Mouse (Mus musculus) stomach, embryonic 16.5 days (tissue): ENCODE results near the gene Exosc5. TPM values are rescaled to one million over a fixed set of nuclear protein-coding genes. Genes with fewer than 3 reads are reported as not detected.

ENCODE experiments used
- ATAC-seq: fragments of 200-750 bp; cut with Nextera tagmentation; 2 replicates; pipeline ENCODE4 v1.8.0; 2017; ENCODE audit warnings: moderate number of reproducible peaks, moderate TSS enrichment; ENCODE audit not compliant: insufficient read depth, low FRiP score
- H3K27ac ChIP-seq: fragments of 300-500 bp; sonication (generic); 2 replicates; pipeline ENCODE4 v1.5.1; 2014; ENCODE audit warnings: low read length
- H3K27me3 ChIP-seq: fragments of 300-500 bp; sonication (generic); 2 replicates; pipeline ENCODE4 v1.6.1; 2014; ENCODE audit warnings: low read length, control low read depth, mixed read lengths; ENCODE audit not compliant: control insufficient read depth, insufficient read depth
- H3K36me3 ChIP-seq: fragments of 300-500 bp; sonication (generic); 2 replicates; pipeline ENCODE4 v1.6.1; 2014; ENCODE audit warnings: low read length; ENCODE audit not compliant: control insufficient read depth, insufficient read depth
- H3K4me1 ChIP-seq: fragments of 300-500 bp; sonication (generic); 2 replicates; pipeline ENCODE4 v1.6.1; 2014; ENCODE audit warnings: low read length, control low read depth, mixed read lengths; ENCODE audit not compliant: control insufficient read depth, insufficient read depth
- H3K4me2 ChIP-seq: fragments of 300-500 bp; sonication (generic); 2 replicates; pipeline ENCODE4 v1.6.1; 2014; ENCODE audit warnings: low read depth, low read length, mixed read lengths
- H3K4me3 ChIP-seq: fragments of 300-500 bp; sonication (generic); replicated peaks from 2 replicates; pipeline ENCODE4 v1.5.1; 2014; ENCODE audit warnings: mild to moderate bottlenecking, low read length
- H3K9ac ChIP-seq: fragments of 300-500 bp; sonication (generic); 2 replicates; pipeline ENCODE4 v1.6.1; 2014; ENCODE audit warnings: low read length
- H3K9me3 ChIP-seq: fragments of 300-500 bp; sonication (generic); replicated peaks from 2 replicates; pipeline ENCODE4 v1.6.1; 2016; ENCODE audit warnings: low read length, control low read depth; ENCODE audit not compliant: control insufficient read depth
- WGBS: fragments of 180-500 bp; shearing (Covaris S2); extraction: QIAGEN DNeasy Blood & Tissue Kit; methylation state at CpG from one replicate; pipeline ENCODE4 v1.1.7; 2014; 5-methylcytosine and 5-hydroxymethylcytosine counted together
- polyA plus RNA-seq: library from polyadenylated mRNA; unstranded; fragments of >200 nt; fragmentation: Nextera tagmentation; extraction: Ambion mirVana; gene quantifications from 2 replicates; pipeline ENCODE4 v1.2.1, GENCODE M21; 2015

Exosc5 gene
- polyA plus RNA-seq, 1 experiment from 2014 or later = 73.0 TPM

DNA sequence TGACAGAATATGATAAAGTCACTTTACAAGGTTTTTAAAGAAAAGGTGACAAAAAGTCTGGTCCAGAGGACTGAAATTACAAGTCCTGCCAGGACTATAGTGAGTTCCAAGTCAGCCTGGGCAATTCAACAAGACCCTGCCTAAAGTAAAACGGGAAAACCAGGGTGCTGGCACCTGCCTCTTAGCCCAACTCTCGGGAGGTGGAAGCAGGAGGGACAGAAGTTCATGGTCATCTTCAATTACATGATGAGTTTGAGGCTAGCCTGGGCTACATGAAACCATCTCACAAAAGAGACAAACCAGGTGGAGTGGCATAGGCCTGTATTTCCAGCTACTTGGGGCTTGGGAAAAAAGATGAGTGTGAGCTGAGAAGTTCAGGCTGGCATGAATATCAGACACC, 12.7 kb downstream of the Exosc5 start:
- no peak for ATAC-seq
- no peak overlapping the region for H3K9ac ChIP-seq
- H3K9me3 ChIP-seq = no peaks in the 10 kb centered on the region
- H3K27ac ChIP-seq = no peak overlapping the region
- H3K4me1 ChIP-seq = peaks cover 21% of the 10 kb centered on the region
- WGBS = 71% methylated on average over 2 of the region's 2 CpGs
- H3K4me2 ChIP-seq = no peak overlapping the region
- peaks cover 23% of the 10 kb centered on the region for H3K27me3 ChIP-seq
- no peaks in the 10 kb centered on the region for H3K36me3 ChIP-seq
- H3K4me3 ChIP-seq = no peak overlapping the region

DNA sequence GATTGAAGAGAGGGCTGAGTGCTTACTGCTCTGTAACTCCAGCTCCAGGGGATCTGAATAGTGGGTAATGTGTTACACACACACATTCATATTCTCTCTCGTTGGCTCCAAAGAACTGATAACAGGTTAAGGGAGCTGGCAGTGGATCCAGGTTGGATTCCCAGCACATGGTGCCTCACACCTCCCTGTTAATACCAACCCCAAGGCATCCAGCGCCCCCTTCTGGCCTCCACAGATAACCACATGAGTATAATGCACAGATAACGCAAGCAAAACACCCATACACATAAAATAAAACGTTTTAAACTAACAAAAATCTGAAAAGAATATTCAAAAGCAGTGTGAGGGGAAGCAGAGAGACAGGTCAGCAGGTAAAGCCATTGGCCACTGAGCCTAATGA, 13.5 kb downstream of the Exosc5 start:
- no peak for ATAC-seq

DNA sequence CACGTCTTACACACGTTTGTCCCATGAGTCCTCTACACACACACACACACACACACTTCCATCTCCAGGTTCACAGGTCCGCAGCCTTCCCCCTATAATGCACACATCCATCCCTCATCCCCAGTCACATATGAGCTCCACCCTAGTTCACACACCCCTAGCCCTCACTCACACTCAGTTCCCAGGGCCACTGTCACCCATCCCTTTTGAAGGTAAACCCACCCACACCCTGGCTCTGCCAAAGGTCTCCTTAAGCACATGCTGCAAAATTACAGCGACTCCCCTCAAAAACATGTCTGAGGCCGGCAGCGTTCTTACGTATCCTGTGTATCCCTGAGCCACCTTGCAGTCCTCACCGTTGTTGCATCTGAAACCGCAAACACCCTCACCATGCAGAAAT, 15.3 kb downstream of the Exosc5 start:
- no peak overlapping the region for H3K27ac ChIP-seq
- no peak for ATAC-seq
- H3K4me2 ChIP-seq = peak overlapping the region; percentile 65
- H3K27me3 ChIP-seq = peaks cover 23% of the 10 kb centered on the region
- peak overlapping the region; percentile 56; the same call in 1 of the 2 replicates for H3K9ac ChIP-seq
- WGBS = 23% methylated on average over 9 of the region's 9 CpGs
- H3K36me3 ChIP-seq = no peaks in the 10 kb centered on the region
- peak overlapping the region; percentile 41 for H3K4me3 ChIP-seq
- no peaks in the 10 kb centered on the region for H3K9me3 ChIP-seq
- H3K4me1 ChIP-seq = peaks cover 21% of the 10 kb centered on the region

More for the DNA sequence above, 13.5 kb downstream of the Exosc5 start:
- Histone ChIP-seq H3K4me3 (no peak overlapping the region), H3K9me3 (no peaks in the 10 kb centered on the region), H3K9ac (no peak overlapping the region), H3K4me1 (peaks cover 21% of the 10 kb centered on the region), H3K36me3 (no peaks in the 10 kb centered on the region), H3K27me3 (peaks cover 23% of the 10 kb centered on the region), H3K4me2 (no peak overlapping the region), H3K27ac (no peak overlapping the region)
- WGBS = 51% methylated on average over 4 of the region's 4 CpGs

- no peak within 1 kb of the TSS for H3K27ac ChIP-seq
- H3K4me2 ChIP-seq = peak within 1 kb of the TSS; percentile 65
- peak within 1 kb of the TSS; percentile 41 for H3K4me3 ChIP-seq
- WGBS = 2% methylated on average over 29 of the region's 29 CpGs
- no peaks in the 10 kb centered on the region for H3K9me3 ChIP-seq
- H3K36me3 ChIP-seq = no peaks in the 10 kb centered on the region
- peak within 1 kb of the TSS; percentile 56 for H3K9ac ChIP-seq
- ATAC-seq = no peak
- H3K4me1 ChIP-seq = peaks cover 21% of the 10 kb centered on the region
- peaks cover 23% of the 10 kb centered on the region for H3K27me3 ChIP-seq
These were observed 15.8 kb downstream of the Exosc5 start, which contains the start of gene Tmem91 for GRCm38 (mm10) chr7:25674719-25675300. TSS of gene Tmem91 (minus strand) at chr7:25675166.

DNA sequence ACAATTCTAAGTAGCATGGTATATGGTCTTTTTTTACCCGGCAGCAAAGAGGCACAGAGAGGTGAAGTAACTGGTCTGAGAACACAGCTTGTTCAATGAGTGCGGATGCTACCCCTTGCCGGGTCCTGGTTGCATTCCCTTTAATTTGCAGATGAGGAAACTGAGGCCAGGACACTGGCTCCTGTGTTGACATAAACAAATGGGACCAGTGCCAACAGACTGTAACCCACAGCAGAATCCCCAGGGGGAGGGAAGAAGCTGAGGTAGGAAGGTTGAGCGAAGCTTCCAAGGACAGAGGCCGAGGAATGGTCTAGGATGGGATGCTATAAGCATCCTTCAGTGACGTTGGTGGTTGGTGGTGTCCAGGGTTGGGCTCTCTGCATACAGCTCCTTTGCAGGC, 16.4 kb downstream of the Exosc5 start:
- no peaks in the 10 kb centered on the region for H3K9me3 ChIP-seq
- no peak overlapping the region for H3K4me2 ChIP-seq
- WGBS = 53% methylated on average over 6 of the region's 6 CpGs
- H3K27ac ChIP-seq = no peak overlapping the region
- no peaks in the 10 kb centered on the region for H3K36me3 ChIP-seq
- H3K9ac ChIP-seq = no peak overlapping the region
- no peak overlapping the region for H3K4me3 ChIP-seq
- peaks cover 23% of the 10 kb centered on the region for H3K27me3 ChIP-seq
- H3K4me1 ChIP-seq = peaks cover 27% of the 10 kb centered on the region
- no peak for ATAC-seq

DNA sequence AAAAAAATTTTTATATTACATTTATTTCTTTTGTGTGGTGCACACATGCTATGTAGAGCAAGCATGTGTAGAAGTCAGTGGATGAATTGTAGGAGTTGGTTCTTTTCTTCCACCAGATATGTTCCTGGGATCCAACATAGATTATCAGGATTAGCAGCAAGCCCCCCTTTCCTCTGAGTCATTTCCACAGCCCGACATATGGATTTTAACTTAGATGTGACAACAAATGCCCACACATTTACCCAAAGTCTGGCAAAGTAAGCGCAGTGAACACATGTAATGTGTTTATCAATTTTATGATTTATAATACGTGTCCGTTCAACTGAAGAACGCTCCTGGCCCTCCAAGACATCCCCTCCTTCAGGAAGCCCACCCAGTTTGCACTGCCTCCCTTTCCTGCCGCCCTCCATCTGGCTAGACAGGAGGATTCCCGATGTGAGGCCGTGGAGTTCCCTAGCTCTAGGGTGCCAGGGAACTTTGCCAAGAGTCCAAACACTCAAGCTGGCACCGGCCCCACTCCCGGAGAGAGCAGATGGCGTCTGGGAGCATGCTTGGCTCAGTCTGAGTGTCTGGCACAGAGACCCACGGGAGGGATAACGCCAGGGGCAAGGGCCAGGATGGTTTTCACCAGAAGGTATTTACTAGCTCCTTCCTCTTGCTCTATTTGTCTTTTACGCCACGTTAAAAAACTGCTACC, 17.3 kb downstream of the Exosc5 start:
- Histone ChIP-seq H3K27ac (no peak overlapping the region), H3K4me1 (peaks cover 23% of the 10 kb centered on the region), H3K36me3 (no peaks in the 10 kb centered on the region), H3K27me3 (peaks cover 23% of the 10 kb centered on the region), H3K4me2 (no peak overlapping the region), H3K4me3 (no peak overlapping the region), H3K9ac (no peak overlapping the region), H3K9me3 (no peaks in the 10 kb centered on the region)
- no peak; the same call in 1 of the 2 replicates for ATAC-seq
- 43% methylated on average over 15 of the region's 15 CpGs for WGBS

DNA sequence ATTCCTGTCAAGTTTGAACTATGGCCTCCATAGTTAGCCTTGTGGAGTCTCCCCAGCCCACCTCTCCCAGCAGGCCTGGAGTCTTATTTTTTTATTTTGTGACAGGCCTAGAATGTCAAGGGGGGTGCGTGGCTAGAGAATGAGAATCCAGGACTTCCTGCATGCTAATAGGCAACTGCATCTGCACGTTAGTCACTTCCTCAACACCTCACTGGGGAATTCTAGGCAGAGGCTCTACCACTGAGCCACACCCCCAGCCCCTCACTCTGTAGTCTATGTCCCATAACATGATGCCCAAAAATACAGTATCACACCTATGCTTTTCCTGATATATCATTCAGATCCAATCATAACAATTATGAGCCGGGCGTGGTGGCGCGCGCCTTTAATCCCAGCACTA, 18.0 kb downstream of the Exosc5 start:
- Histone ChIP-seq H3K27me3 (peaks cover 23% of the 10 kb centered on the region), H3K27ac (no peak overlapping the region), H3K9me3 (no peaks in the 10 kb centered on the region), H3K4me3 (no peak overlapping the region), H3K4me1 (peaks cover 24% of the 10 kb centered on the region), H3K36me3 (no peaks in the 10 kb centered on the region), H3K9ac (no peak overlapping the region), H3K4me2 (no peak overlapping the region)
- 89% methylated on average over 7 of the region's 7 CpGs for WGBS
- no peak for ATAC-seq

DNA sequence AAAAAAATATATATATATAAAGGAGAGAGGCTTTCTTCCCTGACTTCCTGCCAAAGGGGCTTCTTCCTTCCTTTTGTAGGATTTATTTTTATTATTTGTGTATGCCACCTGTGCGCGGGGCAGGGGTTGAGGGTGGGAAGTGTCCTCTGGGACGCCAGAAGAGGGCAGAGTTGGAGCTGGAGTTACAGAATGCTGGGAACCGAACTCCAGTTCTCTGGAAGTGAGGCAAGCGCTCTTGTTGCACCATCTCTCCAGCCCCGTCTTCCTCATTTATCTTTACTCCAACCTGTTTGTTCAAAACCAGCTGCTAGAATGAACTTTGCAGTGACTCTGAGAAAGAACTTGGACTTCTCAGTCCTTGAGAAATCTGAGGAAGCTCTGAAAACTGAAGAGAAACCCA, 21.0 kb downstream of the Exosc5 start:
- WGBS = 6% methylated on average over 6 of the region's 6 CpGs
- Histone ChIP-seq H3K9ac (peak overlapping the region; percentile 75), H3K4me2 (peak overlapping the region; percentile 71), H3K4me1 (peaks cover 19% of the 10 kb centered on the region), H3K4me3 (peak overlapping the region; percentile 65), H3K9me3 (no peaks in the 10 kb centered on the region), H3K27me3 (peaks cover 7% of the 10 kb centered on the region; the same call in 1 of the 2 replicates), H3K27ac (peak overlapping the region; percentile 92), H3K36me3 (no peaks in the 10 kb centered on the region)
- no peak for ATAC-seq

DNA sequence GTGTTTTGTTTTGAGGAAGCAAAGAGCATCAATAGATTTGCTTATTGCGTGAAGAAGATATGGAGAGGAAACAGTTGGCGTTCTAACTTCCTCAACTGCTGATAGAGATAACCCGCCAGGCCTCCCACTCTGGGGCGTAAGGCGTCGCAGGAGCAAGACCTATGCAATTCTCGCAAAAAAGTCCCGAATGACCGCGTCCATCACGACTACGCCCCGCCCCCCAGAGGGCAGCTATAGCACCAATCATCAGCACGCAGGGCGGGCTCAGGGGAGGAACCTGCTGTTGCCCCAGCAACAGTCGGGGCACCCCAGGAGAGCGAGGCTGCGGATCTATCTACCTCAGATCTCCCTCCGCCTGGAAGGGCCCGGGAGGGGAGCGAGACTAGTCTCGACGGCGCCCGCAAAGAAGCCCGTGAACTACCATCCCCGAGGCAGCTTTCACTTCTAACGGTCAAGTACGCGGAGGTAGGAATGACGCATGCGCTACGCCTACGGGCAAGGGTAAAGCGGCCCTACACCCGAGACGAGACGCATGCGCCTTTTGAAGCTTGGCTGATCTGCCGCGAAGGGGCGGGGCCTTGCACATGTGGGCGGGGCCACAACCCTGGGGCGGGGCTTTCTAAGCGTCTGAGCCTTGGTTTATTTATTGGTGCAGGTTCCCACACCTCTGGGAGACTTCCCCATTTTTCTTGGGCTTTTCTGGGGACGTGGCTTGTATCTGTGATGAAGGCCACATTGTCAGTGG, 21.7 kb downstream of the Exosc5 start, which contains the start of gene B9d2:
Gene B9d2, plus strand, starts transcription at position 267 of the 745 bp plus-strand sequence.
- H3K4me3 ChIP-seq = peak within 1 kb of the TSS; percentile 65
- H3K36me3 ChIP-seq = no peaks in the 10 kb centered on the region
- peak within 1 kb of the TSS; percentile 71 for H3K4me2 ChIP-seq
- peak within 1 kb of the TSS; percentile 92 for H3K27ac ChIP-seq
- peaks cover 17% of the 10 kb centered on the region for H3K4me1 ChIP-seq
- H3K27me3 ChIP-seq = no peaks in the 10 kb centered on the region
- peak; percentile 95 for ATAC-seq
- H3K9ac ChIP-seq = peak within 1 kb of the TSS; percentile 75
- WGBS = under 1% methylated on average over 46 of the region's 46 CpGs
- no peaks in the 10 kb centered on the region for H3K9me3 ChIP-seq
